Mouse (Mus musculus) intestine, embryonic 16.5 days (tissue): ENCODE results near the gene Ncor2. TPM values are rescaled to one million over a fixed set of nuclear protein-coding genes. Genes with fewer than 3 reads are reported as not detected.

ENCODE experiments used
- ATAC-seq: fragments of 200-750 bp; cut with Nextera tagmentation; 2 replicates; pipeline ENCODE4 v1.8.0; 2017; ENCODE audit warnings: moderate TSS enrichment, moderate library complexity
- H3K27ac ChIP-seq: fragments of 300-500 bp; sonication (generic); 2 replicates; pipeline ENCODE4 v1.5.1; 2014; ENCODE audit warnings: mild to moderate bottlenecking, low read length
- H3K27me3 ChIP-seq: fragments of 300-500 bp; sonication (generic); replicated peaks from 2 replicates; pipeline ENCODE4 v1.6.1; 2014; ENCODE audit warnings: low read length, control low read depth, mixed read lengths; ENCODE audit not compliant: control insufficient read depth, insufficient read depth
- H3K36me3 ChIP-seq: fragments of 300-500 bp; sonication (generic); 2 replicates; pipeline ENCODE4 v1.6.1; 2014; ENCODE audit warnings: low read length, control low read depth; ENCODE audit not compliant: control insufficient read depth, insufficient read depth
- H3K4me1 ChIP-seq: fragments of 300-500 bp; sonication (generic); 2 replicates; pipeline ENCODE4 v1.6.1; 2014; ENCODE audit warnings: low read length, control low read depth, mixed read lengths; ENCODE audit not compliant: control insufficient read depth, insufficient read depth
- H3K4me2 ChIP-seq: fragments of 300-500 bp; sonication (generic); 2 replicates; pipeline ENCODE4 v1.6.1; 2014; ENCODE audit warnings: low read depth, low read length, control low read depth
- H3K4me3 ChIP-seq: fragments of 300-500 bp; sonication (generic); 2 replicates; pipeline ENCODE4 v1.5.1; 2014; ENCODE audit warnings: mild to moderate bottlenecking, low read length
- H3K9ac ChIP-seq: fragments of 300-500 bp; sonication (generic); 2 replicates; pipeline ENCODE4 v1.6.1; 2014; ENCODE audit warnings: low read depth, low read length
- H3K9me3 ChIP-seq: fragments of 300-500 bp; sonication (generic); 2 replicates; pipeline ENCODE4 v1.6.1; 2016; ENCODE audit warnings: low read length, control low read depth; ENCODE audit not compliant: control insufficient read depth
- WGBS: fragments of 180-500 bp; shearing (Covaris S2); extraction: QIAGEN DNeasy Blood & Tissue Kit; methylation state at CpG from one replicate; pipeline ENCODE4 v1.1.7; 2014; 5-methylcytosine and 5-hydroxymethylcytosine counted together
- polyA plus RNA-seq: library from polyadenylated mRNA; unstranded; fragments of >200 nt; fragmentation: Nextera tagmentation; extraction: Ambion mirVana; gene quantifications from 2 replicates; pipeline ENCODE4 v1.2.1, GENCODE M21; 2015

The Ncor2 gene
- polyA plus RNA-seq, 1 experiment from 2014 or later, result 14.4 TPM

GRCm38 (mm10) chr5:125021298-125021697 lies 157.7 kb downstream of the Ncor2 start:
- no peaks in the 10 kb centered on the region for H3K27me3 ChIP-seq
- no peak overlapping the region for H3K27ac ChIP-seq
- 80% methylated on average over 11 of the region's 11 CpGs for WGBS
- H3K9me3 ChIP-seq, result no peaks in the 10 kb centered on the region
- no peak overlapping the region for H3K4me2 ChIP-seq
- no peak for ATAC-seq
- no peak overlapping the region for H3K4me3 ChIP-seq
- no peaks in the 10 kb centered on the region for H3K4me1 ChIP-seq
- H3K9ac ChIP-seq, result no peak overlapping the region
- H3K36me3 ChIP-seq, result peaks cover 43% of the 10 kb centered on the region

DNA sequence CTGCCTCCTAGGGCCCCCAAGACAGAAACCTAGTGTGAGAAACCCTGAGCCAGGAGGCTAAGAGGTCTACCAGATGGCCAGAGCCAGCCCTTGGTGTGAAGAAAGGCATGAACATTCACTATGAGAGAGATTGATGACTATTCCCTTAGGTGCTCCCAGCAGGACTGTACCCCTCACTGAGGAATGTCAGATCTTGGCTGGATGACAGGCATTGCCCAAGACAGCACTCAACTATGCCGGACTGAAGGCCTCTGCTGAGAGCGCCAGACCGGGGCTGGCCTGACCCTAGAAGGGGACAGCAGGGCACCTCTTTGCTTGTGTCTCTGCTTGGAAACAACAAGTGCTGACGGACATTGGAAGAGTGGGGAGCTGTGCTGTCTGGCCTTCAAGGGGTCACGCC lies 159.9 kb downstream of the Ncor2 start:
- Histone ChIP-seq H3K9ac (no peak overlapping the region), H3K27ac (no peak overlapping the region), H3K4me2 (no peak overlapping the region), H3K4me3 (no peak overlapping the region), H3K9me3 (no peaks in the 10 kb centered on the region), H3K36me3 (peaks cover 28% of the 10 kb centered on the region), H3K27me3 (no peaks in the 10 kb centered on the region), H3K4me1 (no peaks in the 10 kb centered on the region)
- 83% methylated on average over 5 of the region's 5 CpGs for WGBS
- no peak for ATAC-seq

DNA sequence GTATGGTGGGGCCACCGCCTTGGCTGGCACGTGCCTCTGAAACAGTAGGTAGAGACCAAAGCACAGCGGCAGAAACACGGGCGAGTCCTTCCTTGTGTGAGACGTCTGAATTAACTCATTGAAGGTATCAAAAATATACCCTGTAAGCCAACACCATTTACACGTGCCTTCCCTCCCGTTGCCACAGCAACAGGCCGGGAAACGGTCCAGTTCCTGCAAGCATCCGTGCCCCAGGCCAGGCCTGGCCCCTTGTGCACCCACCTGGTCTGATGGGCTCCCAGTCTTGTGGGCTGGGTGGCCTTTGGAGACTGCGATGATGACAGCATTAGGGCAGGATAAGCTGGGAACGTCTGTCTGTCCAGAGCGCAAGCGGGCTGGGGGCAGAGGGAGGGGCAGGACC lies 161.7 kb downstream of the Ncor2 start:
- Histone ChIP-seq H3K4me1 (no peaks in the 10 kb centered on the region), H3K36me3 (peaks cover 16% of the 10 kb centered on the region), H3K4me2 (no peak overlapping the region), H3K9ac (no peak overlapping the region), H3K27ac (no peak overlapping the region), H3K27me3 (no peaks in the 10 kb centered on the region), H3K9me3 (no peaks in the 10 kb centered on the region), H3K4me3 (no peak overlapping the region)
- WGBS, result 73% methylated on average over 15 of the region's 15 CpGs
- peak; percentile 19; the same call in 1 of the 2 replicates for ATAC-seq

DNA sequence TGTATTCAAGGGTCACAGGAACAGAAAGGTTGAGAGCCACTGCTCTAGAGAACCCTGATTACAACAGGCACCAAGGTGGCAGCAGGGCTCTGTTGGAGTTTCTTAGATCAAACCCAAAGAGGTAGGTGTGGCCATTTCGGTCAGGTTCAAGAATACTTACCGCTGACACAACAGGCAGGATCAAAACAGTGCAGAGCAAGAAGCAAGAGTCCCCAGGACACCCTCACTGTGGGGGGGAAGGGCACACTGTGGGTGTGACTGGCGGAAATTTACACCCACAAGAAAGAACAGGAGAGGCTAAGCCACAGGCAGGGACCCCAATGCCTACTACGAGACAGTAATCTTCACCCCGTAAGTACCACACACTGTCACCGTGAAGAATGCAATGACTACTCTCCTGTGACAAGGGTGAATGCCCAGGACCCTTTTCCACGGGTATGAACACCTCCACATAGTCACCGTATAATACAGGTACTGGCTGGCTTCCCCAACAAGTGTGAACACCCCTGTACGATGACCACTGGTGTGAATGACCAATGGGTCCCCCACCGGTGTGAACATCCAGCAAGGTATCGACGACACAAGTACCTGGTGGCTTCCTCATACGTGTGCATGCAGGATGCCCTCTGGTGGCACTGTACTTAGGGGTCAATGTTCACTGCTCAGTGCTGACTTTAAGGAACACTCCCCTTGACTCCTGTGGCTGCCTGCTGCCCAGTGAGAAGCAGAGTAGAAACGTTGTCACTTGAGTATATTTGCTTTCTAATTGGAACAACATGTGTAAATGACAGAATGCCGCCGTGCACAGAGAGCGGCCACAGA lies 162.4 kb downstream of the Ncor2 start:
- Histone ChIP-seq H3K36me3 (peaks cover 16% of the 10 kb centered on the region), H3K4me2 (no peak overlapping the region), H3K9ac (no peak overlapping the region), H3K27ac (no peak overlapping the region), H3K27me3 (no peaks in the 10 kb centered on the region), H3K9me3 (no peaks in the 10 kb centered on the region), H3K4me1 (no peaks in the 10 kb centered on the region), H3K4me3 (no peak overlapping the region)
- 86% methylated on average over 17 of the region's 17 CpGs for WGBS
- no peak for ATAC-seq

DNA sequence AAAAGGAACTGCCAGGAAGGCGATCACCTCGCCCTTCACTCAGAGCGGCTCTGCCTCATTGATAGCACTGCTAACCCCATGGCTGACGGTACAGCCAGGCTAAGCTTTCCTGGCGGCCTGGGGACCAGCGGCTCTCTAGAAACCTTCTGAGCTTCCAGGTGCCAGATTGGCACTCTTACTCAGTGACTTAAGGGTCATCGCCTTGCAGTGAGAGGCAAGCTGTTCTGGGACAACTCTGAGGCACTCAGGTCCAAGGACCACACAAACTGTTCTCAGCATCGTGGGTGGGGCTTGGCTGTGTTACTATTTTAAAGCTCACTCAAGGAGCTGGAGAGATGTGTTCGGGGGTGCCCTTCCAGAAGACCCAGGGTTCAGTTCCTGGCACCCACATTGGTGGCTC lies 163.4 kb downstream of the Ncor2 start:
- Histone ChIP-seq H3K27ac (no peak overlapping the region), H3K4me2 (no peak overlapping the region), H3K36me3 (peaks cover 16% of the 10 kb centered on the region), H3K27me3 (no peaks in the 10 kb centered on the region), H3K9me3 (no peaks in the 10 kb centered on the region), H3K4me1 (no peaks in the 10 kb centered on the region), H3K4me3 (no peak overlapping the region), H3K9ac (no peak overlapping the region)
- ATAC-seq, result no peak
- WGBS, result 90% methylated on average over 9 of the region's 9 CpGs

DNA sequence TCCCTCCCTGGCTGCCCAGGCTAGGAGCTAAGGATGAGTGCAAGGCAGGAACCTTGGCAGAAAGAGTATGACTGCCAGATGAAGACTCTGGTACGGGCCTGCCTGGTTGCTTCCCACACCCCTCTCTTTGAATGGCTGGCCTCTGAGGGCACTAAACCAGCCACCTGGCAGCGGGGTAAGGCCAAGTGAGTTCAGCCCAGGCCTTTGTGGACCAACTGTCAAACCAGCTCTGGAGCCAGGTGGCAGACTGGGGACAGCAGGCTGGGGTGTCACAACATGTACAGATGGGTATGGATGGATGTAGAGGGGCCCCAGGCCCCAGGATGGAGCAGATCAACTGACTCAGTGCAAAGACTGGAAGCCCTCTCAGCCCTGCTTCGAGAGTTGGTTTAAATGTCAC lies 164.0 kb downstream of the Ncor2 start:
- peaks cover 16% of the 10 kb centered on the region for H3K36me3 ChIP-seq
- ATAC-seq, result no peak

DNA sequence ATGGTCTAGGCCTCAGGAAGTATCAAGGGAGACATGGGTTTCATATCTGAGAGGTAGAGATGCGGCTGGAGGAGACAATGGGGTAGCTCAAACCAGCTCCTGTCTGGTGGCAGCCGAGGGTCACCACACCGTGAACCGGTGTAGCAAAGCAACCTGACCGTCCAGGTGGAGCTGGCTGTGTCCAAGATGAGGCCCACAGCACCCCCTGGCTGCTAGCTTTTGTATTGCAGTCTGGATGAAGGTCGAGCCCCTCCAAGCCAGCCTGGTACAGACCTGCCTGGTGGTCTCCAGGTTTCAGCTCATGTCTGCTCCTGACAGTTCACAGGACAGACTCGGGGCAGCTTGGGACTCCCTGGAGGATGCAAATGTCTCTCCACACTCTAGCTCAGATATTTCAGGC lies 164.5 kb downstream of the Ncor2 start:
- H3K4me2 ChIP-seq, result no peak overlapping the region
- H3K9ac ChIP-seq, result no peak overlapping the region
- H3K9me3 ChIP-seq, result no peaks in the 10 kb centered on the region
- H3K36me3 ChIP-seq, result peaks cover 19% of the 10 kb centered on the region
- 59% methylated on average over 7 of the region's 7 CpGs for WGBS
- H3K4me3 ChIP-seq, result no peak overlapping the region
- 0 out of 2 replicates have a peak, but pooled peaks have one; percentile 16 for ATAC-seq
- H3K27ac ChIP-seq, result no peak overlapping the region
- no peaks in the 10 kb centered on the region for H3K4me1 ChIP-seq
- H3K27me3 ChIP-seq, result no peaks in the 10 kb centered on the region

More for the DNA sequence above, 164.0 kb downstream of the Ncor2 start:
- no peaks in the 10 kb centered on the region for H3K4me1 ChIP-seq
- H3K4me2 ChIP-seq, result no peak overlapping the region
- no peak overlapping the region for H3K27ac ChIP-seq
- H3K9ac ChIP-seq, result no peak overlapping the region
- H3K4me3 ChIP-seq, result no peak overlapping the region
- H3K27me3 ChIP-seq, result no peaks in the 10 kb centered on the region
- 89% methylated on average over 3 of the region's 3 CpGs for WGBS
- H3K9me3 ChIP-seq, result no peaks in the 10 kb centered on the region

DNA sequence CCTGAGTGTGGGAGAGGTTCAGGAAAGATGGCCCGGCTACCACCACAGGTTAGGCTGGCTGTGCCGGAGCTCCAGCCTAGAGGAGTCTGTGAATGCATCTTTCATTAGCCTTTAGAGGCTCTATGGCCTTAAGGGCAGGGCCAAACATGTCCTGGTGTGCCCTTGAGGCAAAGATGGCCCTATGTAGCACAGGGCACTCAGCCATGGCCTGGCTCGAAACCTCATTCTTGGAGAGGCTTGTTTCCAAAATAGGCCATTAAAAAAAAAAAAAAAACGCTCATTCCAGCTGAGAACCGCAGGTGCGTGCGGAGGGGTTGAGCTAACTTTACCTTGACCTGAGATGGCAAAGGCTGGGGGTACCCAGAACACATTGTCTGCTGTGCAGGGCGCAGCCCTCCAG lies 167.4 kb downstream of the Ncor2 start:
- Histone ChIP-seq H3K9ac (no peak overlapping the region), H3K9me3 (no peaks in the 10 kb centered on the region), H3K27ac (no peak overlapping the region), H3K4me1 (no peaks in the 10 kb centered on the region), H3K36me3 (peaks cover 9% of the 10 kb centered on the region), H3K27me3 (no peaks in the 10 kb centered on the region), H3K4me2 (no peak overlapping the region), H3K4me3 (no peak overlapping the region)
- WGBS, result 94% methylated on average over 8 of the region's 8 CpGs
- ATAC-seq, result no peak

DNA sequence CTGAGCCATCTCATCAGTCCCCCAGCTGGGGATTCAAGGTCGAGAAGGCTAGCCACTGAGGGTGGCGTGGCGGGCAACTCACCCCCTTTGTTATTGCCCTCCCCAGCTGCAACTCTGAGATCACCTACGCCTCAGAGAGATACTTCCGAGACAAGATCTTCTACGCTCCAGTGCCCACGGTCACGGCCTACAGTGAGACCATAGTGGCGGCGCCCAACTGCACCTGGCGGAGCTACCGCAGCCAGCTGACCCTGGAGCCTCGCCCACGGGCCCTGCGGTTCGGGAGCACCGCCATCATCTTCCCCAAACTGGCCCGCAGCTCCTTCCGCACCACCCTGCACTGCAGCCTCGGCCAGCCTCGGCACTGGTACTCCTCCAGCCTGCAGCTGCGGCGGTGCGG lies 167.9 kb downstream of the Ncor2 start:
- 91% methylated on average over 24 of the region's 24 CpGs for WGBS
- Histone ChIP-seq H3K9me3 (no peaks in the 10 kb centered on the region), H3K9ac (no peak overlapping the region), H3K4me1 (0 out of 2 replicates have a peak, but pooled peaks cover 2% of the 10 kb centered on the region), H3K36me3 (peaks cover 7% of the 10 kb centered on the region; the same call in 1 of the 2 replicates), H3K27me3 (no peaks in the 10 kb centered on the region), H3K4me3 (no peak overlapping the region), H3K27ac (no peak overlapping the region), H3K4me2 (no peak overlapping the region)
- no peak for ATAC-seq
